Mouse (Mus musculus) hindbrain, embryonic 14.5 days (tissue): ENCODE measurements around the gene Sh3bgr. TPM values are rescaled to one million over a fixed set of nuclear protein-coding genes. Genes with fewer than 3 reads are reported as not detected.

ENCODE experiments used
- ATAC-seq: fragments of 200-750 bp; cut with Nextera tagmentation; 2 replicates; pipeline ENCODE4 v1.8.0; 2017; ENCODE audit warnings: moderate number of reproducible peaks, mild to moderate bottlenecking, moderate TSS enrichment, moderate library complexity; ENCODE audit not compliant: low FRiP score
- DNase-seq: peaks from one replicate; pipeline ENCODE4 v3.0.0-alpha.2; 2015; ENCODE audit warnings: low spot score
- H3K27ac ChIP-seq: fragments of 300-500 bp; sonication (generic); 2 replicates; pipeline ENCODE4 v1.5.1; 2014; ENCODE audit warnings: mild to moderate bottlenecking, moderate library complexity
- H3K27me3 ChIP-seq: fragments of 300-500 bp; sonication (generic); 2 replicates; pipeline ENCODE4 v1.6.1; 2014; ENCODE audit warnings: mild to moderate bottlenecking, low read length, mixed read lengths; ENCODE audit not compliant: control insufficient read depth, insufficient read depth
- H3K36me3 ChIP-seq: fragments of 300-500 bp; sonication (generic); replicated peaks from 2 replicates; pipeline ENCODE4 v1.6.1; 2014; ENCODE audit not compliant: control insufficient read depth, insufficient read depth
- H3K4me1 ChIP-seq: fragments of 300-500 bp; sonication (generic); replicated peaks from 2 replicates; pipeline ENCODE4 v1.6.1; 2014; ENCODE audit warnings: antibody characterized with exemption, low read length, mixed read lengths; ENCODE audit not compliant: control insufficient read depth, insufficient read depth
- H3K4me2 ChIP-seq: fragments of 300-500 bp; sonication (generic); replicated peaks from 2 replicates; pipeline ENCODE4 v1.6.1; 2014; ENCODE audit warnings: mild to moderate bottlenecking, moderate library complexity
- H3K4me3 ChIP-seq: fragments of 300-500 bp; sonication (generic); replicated peaks from 2 replicates; pipeline ENCODE4 v1.5.1; 2014; ENCODE audit warnings: mild to moderate bottlenecking, low read length
- H3K9ac ChIP-seq: fragments of 300-500 bp; sonication (generic); 2 replicates; pipeline ENCODE4 v1.6.1; 2014
- H3K9me3 ChIP-seq: fragments of 300-500 bp; sonication (generic); 2 replicates; pipeline ENCODE4 v1.6.1; 2016; ENCODE audit warnings: low read length; ENCODE audit not compliant: control insufficient read depth
- WGBS: fragments of 180-500 bp; shearing (Covaris S2); extraction: QIAGEN DNeasy Blood & Tissue Kit; methylation state at CpG from one replicate; pipeline ENCODE4 v1.1.7; 2014; 5-methylcytosine and 5-hydroxymethylcytosine counted together
- polyA plus RNA-seq: library from polyadenylated mRNA; unstranded; fragments of >200 nt; fragmentation: Nextera tagmentation; extraction: Ambion mirVana; gene quantifications from 2 replicates; pipeline ENCODE4 v1.2.1, GENCODE M21; 2014

The Sh3bgr gene
- polyA plus RNA-seq, 1 experiment from 2014 or later: 1.3 TPM

GRCm38 (mm10) chr16:96200702-96201028 is 415 bp downstream of the Sh3bgr start:
- Histone ChIP-seq H3K27ac (no peak overlapping the region), H3K9ac (no peak overlapping the region), H3K4me2 (peak overlapping the region; percentile 47), H3K4me1 (no peaks in the 10 kb centered on the region), H3K27me3 (no peaks in the 10 kb centered on the region), H3K4me3 (peak overlapping the region; percentile 13), H3K9me3 (no peaks in the 10 kb centered on the region), H3K36me3 (no peaks in the 10 kb centered on the region)
- no peak for DNase-seq
- 38% methylated on average over 9 of the region's 9 CpGs for WGBS
- no peak for ATAC-seq

- WGBS: 86% methylated on average over 11 of the region's 11 CpGs
- H3K4me3 ChIP-seq: no peak overlapping the region
- ATAC-seq: no peak
- no peaks in the 10 kb centered on the region for H3K36me3 ChIP-seq
- no peak overlapping the region for H3K27ac ChIP-seq
- H3K4me1 ChIP-seq: no peaks in the 10 kb centered on the region
- no peaks in the 10 kb centered on the region for H3K9me3 ChIP-seq
- no peak overlapping the region for H3K9ac ChIP-seq
- no peaks in the 10 kb centered on the region for H3K27me3 ChIP-seq
- no peak overlapping the region for H3K4me2 ChIP-seq
- no peak for DNase-seq
These were observed 1.4 kb downstream of the Sh3bgr start for GRCm38 (mm10) chr16:96201485-96202232.

- no peaks in the 10 kb centered on the region for H3K27me3 ChIP-seq
- H3K4me1 ChIP-seq: no peaks in the 10 kb centered on the region
- H3K27ac ChIP-seq: no peak overlapping the region
- DNase-seq (no peak), ATAC-seq (no peak)
- H3K4me2 ChIP-seq: no peak overlapping the region
- 85% methylated on average over 10 of the region's 10 CpGs for WGBS
- H3K4me3 ChIP-seq: no peak overlapping the region
- H3K9ac ChIP-seq: no peak overlapping the region
- H3K9me3 ChIP-seq: no peaks in the 10 kb centered on the region
- no peaks in the 10 kb centered on the region for H3K36me3 ChIP-seq
These were observed 9.5 kb downstream of the Sh3bgr start for GRCm38 (mm10) chr16:96209789-96210188.

GRCm38 (mm10) chr16:96210856-96211255 is 10.6 kb downstream of the Sh3bgr start:
- H3K4me2 ChIP-seq: no peak overlapping the region
- ATAC-seq (no peak), DNase-seq (no peak)
- WGBS: 88% methylated on average over 7 of the region's 7 CpGs
- no peaks in the 10 kb centered on the region for H3K9me3 ChIP-seq
- no peaks in the 10 kb centered on the region for H3K4me1 ChIP-seq
- no peaks in the 10 kb centered on the region for H3K36me3 ChIP-seq
- H3K27me3 ChIP-seq: no peaks in the 10 kb centered on the region
- no peak overlapping the region for H3K4me3 ChIP-seq
- no peak overlapping the region for H3K27ac ChIP-seq
- no peak overlapping the region for H3K9ac ChIP-seq

GRCm38 (mm10) chr16:96213027-96213426 is 12.8 kb downstream of the Sh3bgr start:
- WGBS: 95% methylated on average over 4 of the region's 4 CpGs
- DNase-seq: no peak

GRCm38 (mm10) chr16:96221491-96221890 is 21.2 kb downstream of the Sh3bgr start:
- Histone ChIP-seq H3K9me3 (no peaks in the 10 kb centered on the region), H3K4me3 (no peak overlapping the region), H3K27me3 (no peaks in the 10 kb centered on the region), H3K27ac (no peak overlapping the region), H3K9ac (no peak overlapping the region), H3K36me3 (no peaks in the 10 kb centered on the region), H3K4me2 (no peak overlapping the region), H3K4me1 (no peaks in the 10 kb centered on the region)
- 76% methylated on average over 5 of the region's 5 CpGs for WGBS
- no peak for DNase-seq
- ATAC-seq: no peak

More at GRCm38 (mm10) chr16:96213027-96213426, 12.8 kb downstream of the Sh3bgr start:
- ATAC-seq: no peak
- Histone ChIP-seq H3K27me3 (no peaks in the 10 kb centered on the region), H3K27ac (no peak overlapping the region), H3K9me3 (no peaks in the 10 kb centered on the region), H3K36me3 (no peaks in the 10 kb centered on the region), H3K4me2 (no peak overlapping the region), H3K9ac (no peak overlapping the region), H3K4me3 (no peak overlapping the region), H3K4me1 (no peaks in the 10 kb centered on the region)

- H3K36me3 ChIP-seq: no peaks in the 10 kb centered on the region
- 86% methylated on average over 3 of the region's 3 CpGs for WGBS
- no peak overlapping the region for H3K4me3 ChIP-seq
- H3K4me1 ChIP-seq: no peaks in the 10 kb centered on the region
- no peak overlapping the region for H3K9ac ChIP-seq
- H3K9me3 ChIP-seq: no peaks in the 10 kb centered on the region
- no peak for DNase-seq
- H3K27me3 ChIP-seq: no peaks in the 10 kb centered on the region
- no peak overlapping the region for H3K27ac ChIP-seq
- ATAC-seq: no peak
- H3K4me2 ChIP-seq: no peak overlapping the region
These were observed 21.7 kb downstream of the Sh3bgr start for GRCm38 (mm10) chr16:96221959-96222358.

GRCm38 (mm10) chr16:96222452-96222851 is 22.2 kb downstream of the Sh3bgr start:
- Histone ChIP-seq H3K27me3 (no peaks in the 10 kb centered on the region), H3K9me3 (no peaks in the 10 kb centered on the region), H3K4me2 (no peak overlapping the region), H3K36me3 (no peaks in the 10 kb centered on the region), H3K9ac (no peak overlapping the region), H3K4me1 (no peaks in the 10 kb centered on the region), H3K27ac (no peak overlapping the region), H3K4me3 (no peak overlapping the region)
- 86% methylated on average over 1 of the region's 1 CpGs for WGBS
- ATAC-seq: no peak
- no peak for DNase-seq

- no peak overlapping the region for H3K4me3 ChIP-seq
- no peaks in the 10 kb centered on the region for H3K27me3 ChIP-seq
- WGBS: 82% methylated on average over 13 of the region's 13 CpGs
- ATAC-seq (no peak), DNase-seq (no peak)
- H3K27ac ChIP-seq: no peak overlapping the region
- no peak overlapping the region for H3K9ac ChIP-seq
- no peaks in the 10 kb centered on the region for H3K9me3 ChIP-seq
- no peaks in the 10 kb centered on the region for H3K4me1 ChIP-seq
- H3K36me3 ChIP-seq: no peaks in the 10 kb centered on the region
- H3K4me2 ChIP-seq: no peak overlapping the region
These were observed 28.2 kb downstream of the Sh3bgr start for GRCm38 (mm10) chr16:96228438-96228837.
